In the genomic region with DNA sequence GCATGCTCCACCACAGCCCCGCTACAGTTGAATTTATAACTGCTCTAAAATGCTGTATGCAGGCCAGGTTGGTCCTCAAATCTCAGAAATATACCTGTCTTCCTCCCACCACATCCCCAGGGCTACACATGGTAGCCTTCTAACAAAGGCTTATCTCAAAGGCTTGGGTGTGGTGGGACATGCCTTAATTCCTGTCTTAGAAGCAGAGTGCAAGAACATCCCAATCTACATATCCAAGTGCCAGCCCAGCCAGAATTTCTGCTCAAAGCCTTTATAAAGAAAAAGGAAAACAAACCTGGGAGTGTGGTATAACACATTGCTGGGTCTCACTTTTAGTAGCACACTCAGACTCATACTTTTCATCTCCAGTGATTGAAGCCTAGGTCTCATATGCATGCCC, we compare ENCODE assay signal across 39 mouse cellular contexts. TPM values are rescaled to one million over a fixed set of nuclear protein-coding genes. Genes with fewer than 3 reads are reported as not detected.
"Had no signal": no experiment of that assay in that cellular context is flagged by ENCODE, and none has a peak within 500 bp of the region (broad histone marks: within the 10 kb centered on the region; RNA-seq: fewer than 3 reads in every experiment).

No protein-coding gene starts in this region.

- DNase-seq: gastrocnemius, adult 2 months; gastrocnemius, postnatal 10 days; gastrocnemius, postnatal 25 days; heart, adult 2 months; heart, postnatal 10 days; heart, postnatal 4 days; kidney, adult 18-20 months; kidney, adult 8-10 months; kidney, postnatal 10 days; kidney, postnatal 25 days; kidney, postnatal 4 days; liver; liver, embryonic 13.5 days had no signal

RNA-seq across cellular contexts. Expression of gene Crxos, which starts 11.8 kb away (rescaled TPM):
- total RNA-seq: gastrocnemius, adult 2 months; gastrocnemius, postnatal 10 days; gastrocnemius, postnatal 25 days; gastrocnemius, postnatal 4 days; granulocyte monocyte progenitor cell, adult 5-6 weeks; heart, adult 2 months; heart, postnatal 10 days; heart, postnatal 25 days; heart, postnatal 4 days; layer of hippocampus, adult 2 months; layer of hippocampus, postnatal 25 days; left cerebral cortex, postnatal 14 days had no signal
- polyA plus RNA-seq: heart, adult 2 months; heart, embryonic 10.5 days; heart, embryonic 12.5 days; heart, embryonic 14.5 days; heart, embryonic 16.5 days; hindbrain, embryonic 10.5 days; hindbrain, embryonic 12.5 days; hindbrain, embryonic 16.5 days; inflammation-experienced regulatory T-cells, adult 6 months; intestine, embryonic 15.5 days; intestine, postnatal 0 days; kidney, embryonic 14.5 days; kidney, embryonic 16.5 days; limb, embryonic 10.5 days; limb, embryonic 12.5 days; limb, embryonic 14.5 days; liver, embryonic 11.5 days; liver, embryonic 13.5 days had no signal

RNA-seq across cellular contexts. Expression of gene Crx, which starts 14.5 kb away (rescaled TPM):
- total RNA-seq: gastrocnemius, adult 2 months; gastrocnemius, postnatal 10 days; gastrocnemius, postnatal 25 days; gastrocnemius, postnatal 4 days; granulocyte monocyte progenitor cell, adult 5-6 weeks; heart, adult 2 months; heart, postnatal 10 days; heart, postnatal 25 days; heart, postnatal 4 days; layer of hippocampus, adult 2 months; layer of hippocampus, postnatal 10 days; layer of hippocampus, postnatal 25 days; left cerebral cortex, adult 2 months; left cerebral cortex, postnatal 14 days; left cerebral cortex, postnatal 36 days had no signal
- polyA plus RNA-seq: heart, adult 2 months; heart, embryonic 10.5 days; heart, embryonic 12.5 days; heart, embryonic 14.5 days; heart, embryonic 16.5 days; hindbrain, embryonic 10.5 days; hindbrain, embryonic 12.5 days; hindbrain, embryonic 14.5 days; hindbrain, embryonic 16.5 days; inflammation-experienced regulatory T-cells, adult 6 months; intestine, embryonic 15.5 days; intestine, postnatal 0 days; kidney, embryonic 14.5 days; kidney, embryonic 16.5 days; limb, embryonic 10.5 days; limb, embryonic 12.5 days; limb, embryonic 14.5 days; liver, embryonic 11.5 days; liver, embryonic 13.5 days had no signal

RNA-seq across cellular contexts. Expression of gene Obox6, which starts 54.8 kb away (rescaled TPM):
- total RNA-seq: gastrocnemius, adult 2 months; gastrocnemius, postnatal 10 days; gastrocnemius, postnatal 25 days; gastrocnemius, postnatal 4 days; granulocyte monocyte progenitor cell, adult 5-6 weeks; heart, adult 2 months; heart, postnatal 10 days; heart, postnatal 25 days; heart, postnatal 4 days; layer of hippocampus, adult 2 months; layer of hippocampus, postnatal 10 days; layer of hippocampus, postnatal 25 days; left cerebral cortex, adult 2 months; left cerebral cortex, postnatal 14 days; left cerebral cortex, postnatal 36 days had no signal
- polyA plus RNA-seq: heart, adult 2 months; heart, embryonic 10.5 days; heart, embryonic 12.5 days; heart, embryonic 14.5 days; heart, embryonic 16.5 days; hindbrain, embryonic 10.5 days; hindbrain, embryonic 12.5 days; hindbrain, embryonic 14.5 days; hindbrain, embryonic 16.5 days; inflammation-experienced regulatory T-cells, adult 6 months; intestine, embryonic 15.5 days; intestine, postnatal 0 days; kidney, embryonic 14.5 days; kidney, embryonic 16.5 days; limb, embryonic 10.5 days; limb, embryonic 12.5 days; limb, embryonic 14.5 days; liver, embryonic 11.5 days; liver, embryonic 13.5 days had no signal
